ENCODE assay signal across 18 mouse cellular contexts in genomic region chr5:65869660-65870059, GRCm38 (mm10).
"Had no signal": no experiment of that assay in that cellular context is flagged by ENCODE, and none has a peak within 500 bp of the region (broad histone marks: within the 10 kb centered on the region; RNA-seq: fewer than 3 reads in every experiment).

No protein-coding gene starts in this region.

- DNase-seq: lung, adult 18-20 months; lung, embryonic 14.5 days; lung, postnatal 10 days; lung, postnatal 36 days; retina, postnatal 1 day; right cerebral cortex, adult 18-20 months; right cerebral cortex, postnatal 25 days; right cerebral cortex, postnatal 4 days; spleen, adult 18-20 months; thymus, adult 18-20 months; thymus, postnatal 14 days; thymus, postnatal 36 days had no signal

- H3K9ac ChIP-seq: lung, embryonic 14.5 days; midbrain, embryonic 13.5 days; midbrain, embryonic 15.5 days; neural tube, embryonic 13.5 days; neural tube, embryonic 15.5 days had no signal

- H3K27ac ChIP-seq: midbrain, embryonic 13.5 days; midbrain, embryonic 15.5 days; neural tube, embryonic 13.5 days; neural tube, embryonic 15.5 days had no signal

- H3K4me1 ChIP-seq: midbrain, embryonic 13.5 days; midbrain, embryonic 15.5 days; neural tube, embryonic 13.5 days; neural tube, embryonic 15.5 days had no signal

- H3K9me3 ChIP-seq: megakaryocyte, embryonic 14.5 days; midbrain, embryonic 13.5 days; midbrain, embryonic 15.5 days; neural tube, embryonic 13.5 days; neural tube, embryonic 15.5 days had no signal

- H3K4me2 ChIP-seq: lung, embryonic 14.5 days; midbrain, embryonic 11.5 days; midbrain, embryonic 13.5 days; midbrain, embryonic 15.5 days; neural tube, embryonic 13.5 days; neural tube, embryonic 15.5 days had no signal

- H3K27me3 ChIP-seq: megakaryocyte, embryonic 14.5 days; midbrain, embryonic 13.5 days; midbrain, embryonic 15.5 days; neural tube, embryonic 13.5 days; neural tube, embryonic 15.5 days had no signal

- ATAC-seq: midbrain, embryonic 13.5 days; midbrain, embryonic 15.5 days had no signal

- H3K36me3 ChIP-seq: midbrain, embryonic 13.5 days; midbrain, embryonic 15.5 days; neural tube, embryonic 13.5 days; neural tube, embryonic 15.5 days had no signal

- H3K4me3 ChIP-seq: megakaryocyte, embryonic 14.5 days; midbrain, embryonic 13.5 days; midbrain, embryonic 15.5 days; neural tube, embryonic 13.5 days; neural tube, embryonic 15.5 days had no signal
